Comparison of ENCODE assay signal across 12 mouse cellular contexts in genomic region chrX:37908581-37908980, GRCm38 (mm10). TPM values are rescaled to one million over a fixed set of nuclear protein-coding genes. Genes with fewer than 3 reads are reported as not detected.
DNase-seq lines count a peak whose midpoint lies in the region; ATAC-seq lines count a peak whose summit lies in the region.
"Had no signal": no experiment of that assay in that cellular context is flagged by ENCODE, and none has a peak within 500 bp of the region (broad histone marks: within the 10 kb centered on the region; RNA-seq: fewer than 3 reads in every experiment).

No protein-coding gene starts in this region.

- DNase-seq in adrenal gland, adult (ENCODE audit: inconsistent age in 2 of 2, low spot score in 1 of 2) = peak; percentile 19 to 44
- no peak for DNase-seq in adrenal gland, adult 18-20 months (ENCODE audit: low spot score in 2 of 2)
- DNase-seq in kidney, postnatal 10 days = peak; percentile 6
- DNase-seq in kidney, postnatal 25 days = no peak
- DNase-seq in 3T3-L1 (ENCODE audit: low read depth, low spot score) = peak; percentile 6
- peak; percentile 21 for DNase-seq in embryo, embryonic 10 days (ENCODE audit: low spot score)
- DNase-seq: kidney, adult 9 months; lung, adult 2 months; thymus, postnatal 36 days had no signal

- ATAC-seq in cerebellum, adult (ENCODE audit: insufficient number of reproducible peaks, low FRiP score, low TSS enrichment) = no peak
- no peak for ATAC-seq in megakaryocyte-erythroid progenitor cell, adult 5-6 weeks (replicated peaks; ENCODE audit: low FRiP score, low TSS enrichment, poor library complexity, severe bottlenecking)

RNA-seq across cellular contexts. Expression of gene Rhox9, which starts 7.0 kb away (rescaled TPM):
- total RNA-seq in adrenal gland, adult 18-20 months (2021) = not detected
- not detected in 2 replicates for total RNA-seq in megakaryocyte-erythroid progenitor cell, adult 5-6 weeks (2014; fragmentation: Nextera tagmentation)
- total RNA-seq in megakaryocyte-erythroid progenitor cell, adult 5-6 weeks (2017) = not detected in 2 replicates
- total RNA-seq: left cerebral cortex, postnatal 36 days had no signal

RNA-seq across cellular contexts. Expression of gene Rhox7b, which starts 11.5 kb away (rescaled TPM):
- not detected for total RNA-seq in adrenal gland, adult 18-20 months (2021)
- total RNA-seq in megakaryocyte-erythroid progenitor cell, adult 5-6 weeks (2014; fragmentation: Nextera tagmentation) = not detected in 2 replicates
- not detected in 2 replicates for total RNA-seq in megakaryocyte-erythroid progenitor cell, adult 5-6 weeks (2017)
- total RNA-seq: left cerebral cortex, postnatal 36 days had no signal

RNA-seq across cellular contexts. Expression of gene Rhox8, which starts 29.8 kb away (rescaled TPM):
- total RNA-seq in adrenal gland, adult 18-20 months (2021) = not detected
- 0.74 TPM in 1 of 2 replicates, not detected in the other for total RNA-seq in megakaryocyte-erythroid progenitor cell, adult 5-6 weeks (2014; fragmentation: Nextera tagmentation)
- total RNA-seq in megakaryocyte-erythroid progenitor cell, adult 5-6 weeks (2017) = not detected in 2 replicates
- total RNA-seq: left cerebral cortex, postnatal 36 days had no signal

Comparison
In these comparisons a context has a peak if more than half of its experiments do, and no peak if none do; other contexts are left out.
1. DNase-seq: peak in adrenal gland, adult (2 of 2), kidney, postnatal 10 days (single experiment), 3T3-L1 (single experiment) and embryo, embryonic 10 days (single experiment); none in adrenal gland, adult 18-20 months (0 of 2) and kidney, postnatal 25 days (0 of 2).